Comparison of ENCODE assay signal across 24 mouse cellular contexts in the genomic region with DNA sequence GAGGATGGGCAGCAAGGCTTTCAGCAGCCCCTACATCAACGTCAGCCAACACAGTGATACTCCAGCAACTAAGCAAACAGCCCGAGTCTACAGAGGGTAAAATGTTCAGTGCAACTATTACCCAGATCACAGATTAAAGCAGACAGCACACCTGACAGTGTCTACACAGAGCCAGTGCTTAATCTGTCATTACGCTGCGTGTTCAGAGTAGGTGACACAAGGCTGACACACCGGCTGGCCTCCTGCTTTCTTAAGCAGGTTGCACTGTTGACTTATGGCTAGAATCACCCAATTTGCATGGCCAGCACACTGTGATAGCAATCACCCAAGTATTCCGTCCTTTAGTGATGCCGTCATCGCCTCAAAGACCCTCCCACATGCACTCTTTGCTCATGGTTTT.
DNase-seq lines count a peak whose midpoint lies in the region; ATAC-seq and TF ChIP-seq lines count a peak whose summit lies in the region.
"Had no signal": no experiment of that assay in that cellular context is flagged by ENCODE, and none has a peak within 500 bp of the region (broad histone marks: within the 10 kb centered on the region; RNA-seq: fewer than 3 reads in every experiment).

No protein-coding gene starts in this region.

- TF ChIP-seq CTCF in lung, embryonic 14.5 days (IDR thresholded peaks at IDR 0.05; ENCODE audit: low read depth): no peak
- TF ChIP-seq CTCF in lung, postnatal 0 days (IDR thresholded peaks at IDR 0.05): no peak

- peaks cover 4% of the 10 kb centered on the region; the same call in 1 of the 2 replicates for H3K36me3 ChIP-seq in lung, embryonic 14.5 days (ENCODE audit: insufficient read depth)
- no peaks in the 10 kb centered on the region for H3K36me3 ChIP-seq in lung, postnatal 0 days (ENCODE audit: insufficient read depth, low read length)
- no peaks in the 10 kb centered on the region for H3K36me3 ChIP-seq in neural tube, embryonic 13.5 days
- no peaks in the 10 kb centered on the region for H3K36me3 ChIP-seq in neural tube, embryonic 15.5 days
- H3K36me3 ChIP-seq: embryonic facial prominence, embryonic 12.5 days; G1E had no signal

- ATAC-seq in lung, embryonic 14.5 days (ENCODE audit: insufficient read depth): no peak
- no peak for ATAC-seq in lung, postnatal 0 days
- no peak for ATAC-seq in neural tube, embryonic 13.5 days (ENCODE audit: low read depth)
- ATAC-seq in neural tube, embryonic 15.5 days (ENCODE audit: low FRiP score): no peak
- ATAC-seq: activated CD4-positive, CD25-positive, alpha-beta regulatory T cell, adult 4 months; CD4-positive, CD25-positive, alpha-beta regulatory T cell, adult 4 months; forebrain, embryonic 13.5 days; Patski had no signal

- H3K4me1 ChIP-seq in lung, embryonic 14.5 days (ENCODE audit: insufficient read depth): peaks cover 20% of the 10 kb centered on the region; the same call in 1 of the 2 replicates
- H3K4me1 ChIP-seq in lung, postnatal 0 days (ENCODE audit: insufficient read depth, low read depth, low read length): peaks cover 7% of the 10 kb centered on the region; the same call in 1 of the 2 replicates
- H3K4me1 ChIP-seq in neural tube, embryonic 13.5 days (replicated peaks): peaks cover 38% of the 10 kb centered on the region
- peaks cover 8% of the 10 kb centered on the region; the same call in 1 of the 2 replicates for H3K4me1 ChIP-seq in neural tube, embryonic 15.5 days
- H3K4me1 ChIP-seq: forebrain, embryonic 13.5 days had no signal

- no peak overlapping the region for H3K9ac ChIP-seq in lung, embryonic 14.5 days
- no peak overlapping the region for H3K9ac ChIP-seq in lung, postnatal 0 days (replicated peaks; ENCODE audit: low read depth)
- H3K9ac ChIP-seq in neural tube, embryonic 13.5 days: no peak overlapping the region
- H3K9ac ChIP-seq in neural tube, embryonic 15.5 days (replicated peaks): no peak overlapping the region
- H3K9ac ChIP-seq: embryonic facial prominence, embryonic 12.5 days; forebrain, embryonic 13.5 days had no signal

- no peak for TF ChIP-seq EP300 in lung, postnatal 0 days (IDR thresholded peaks at IDR 0.05)

- no peaks in the 10 kb centered on the region for H3K27me3 ChIP-seq in lung, embryonic 14.5 days (ENCODE audit: insufficient read depth, low read length)
- H3K27me3 ChIP-seq in lung, postnatal 0 days (replicated peaks; ENCODE audit: insufficient read depth, low read length): no peaks in the 10 kb centered on the region
- no peaks in the 10 kb centered on the region for H3K27me3 ChIP-seq in neural tube, embryonic 13.5 days
- H3K27me3 ChIP-seq in neural tube, embryonic 15.5 days (replicated peaks): no peaks in the 10 kb centered on the region
- H3K27me3 ChIP-seq: CH12.LX; embryonic facial prominence, embryonic 12.5 days; forebrain, embryonic 13.5 days; Patski had no signal

- peak overlapping the region; percentile 42; the same call in 1 of the 2 replicates for H3K27ac ChIP-seq in lung, embryonic 14.5 days (ENCODE audit: low read depth)
- H3K27ac ChIP-seq in lung, postnatal 0 days (ENCODE audit: low read length): no peak overlapping the region
- H3K27ac ChIP-seq in neural tube, embryonic 13.5 days (replicated peaks): 0 out of 2 replicates have a peak overlapping the region, but pooled peaks have one; percentile 11
- H3K27ac ChIP-seq in neural tube, embryonic 15.5 days (replicated peaks): no peak overlapping the region
- H3K27ac ChIP-seq: embryonic facial prominence, embryonic 10.5 days; embryonic facial prominence, embryonic 12.5 days; forebrain, embryonic 13.5 days had no signal

- H3K4me2 ChIP-seq in lung, embryonic 14.5 days: no peak overlapping the region
- no peak overlapping the region for H3K4me2 ChIP-seq in lung, postnatal 0 days (replicated peaks; ENCODE audit: low read depth, low read length)
- no peak overlapping the region for H3K4me2 ChIP-seq in neural tube, embryonic 13.5 days
- no peak overlapping the region for H3K4me2 ChIP-seq in neural tube, embryonic 15.5 days
- H3K4me2 ChIP-seq: embryonic facial prominence, embryonic 12.5 days; forebrain, embryonic 13.5 days had no signal

- H3K4me3 ChIP-seq in lung, embryonic 14.5 days (ENCODE audit: low read depth, low read length): no peak overlapping the region
- H3K4me3 ChIP-seq in lung, postnatal 0 days (ENCODE audit: low read depth, low read length): no peak overlapping the region
- no peak overlapping the region for H3K4me3 ChIP-seq in neural tube, embryonic 13.5 days
- H3K4me3 ChIP-seq in neural tube, embryonic 15.5 days (replicated peaks): no peak overlapping the region
- H3K4me3 ChIP-seq: embryonic facial prominence, embryonic 10.5 days; embryonic facial prominence, embryonic 12.5 days; forebrain, embryonic 13.5 days had no signal

- H3K9me3 ChIP-seq in lung, embryonic 14.5 days (ENCODE audit: low read depth, low read length): no peaks in the 10 kb centered on the region
- H3K9me3 ChIP-seq in lung, postnatal 0 days (ENCODE audit: low read length): no peaks in the 10 kb centered on the region
- H3K9me3 ChIP-seq in neural tube, embryonic 13.5 days: no peaks in the 10 kb centered on the region
- H3K9me3 ChIP-seq in neural tube, embryonic 15.5 days (replicated peaks): no peaks in the 10 kb centered on the region
- H3K9me3 ChIP-seq: embryonic facial prominence, embryonic 10.5 days; embryonic facial prominence, embryonic 12.5 days; forebrain, embryonic 13.5 days had no signal

- intact Hi-C loops in heart, postnatal 10 days (cut with DNase I): no loop called here

- 46% methylated on average over 8 of the region's 8 CpGs for WGBS in lung, embryonic 14.5 days
- 56% methylated on average over 8 of the region's 8 CpGs for WGBS in lung, postnatal 0 days
- 87% methylated on average over 8 of the region's 8 CpGs for WGBS in neural tube, embryonic 13.5 days
- 89% methylated on average over 8 of the region's 8 CpGs for WGBS in neural tube, embryonic 15.5 days

- DNase-seq in heart, adult 11 months: peak; percentile 73
- DNase-seq in heart, postnatal 10 days: no peak
- peak; percentile 24 for DNase-seq in lung, embryonic 14.5 days
- no peak for DNase-seq in lung, postnatal 0 days (ENCODE audit: low spot score)
- DNase-seq in gastrocnemius, postnatal 4 days (ENCODE audit: low spot score in 2 of 2): no peak
- DNase-seq: adrenal gland, adult 8-10 months; adrenal gland, postnatal 14 days; adrenal gland, postnatal 36 days; B cell, adult 2 months; cerebellum, adult 11-12 months; cerebellum, adult 2 months; cerebellum, adult 9-10 months; cerebellum, postnatal 10 days; cerebellum, postnatal 25 days had no signal

Comparison
In these comparisons a context has a peak if more than half of its experiments do, and no peak if none do; other contexts are left out.
1. DNase-seq: peak in heart, adult 11 months (single experiment) and lung, embryonic 14.5 days (single experiment); none in heart, postnatal 10 days (0 of 2), lung, postnatal 0 days (single experiment) and gastrocnemius, postnatal 4 days (0 of 2).
2. H3K27ac ChIP-seq: peak in lung, embryonic 14.5 days (single experiment) and neural tube, embryonic 13.5 days (single experiment); none in lung, postnatal 0 days (single experiment) and neural tube, embryonic 15.5 days (single experiment).